Mouse (Mus musculus): ENCODE data around the gene Marcksl1.

DNA sequence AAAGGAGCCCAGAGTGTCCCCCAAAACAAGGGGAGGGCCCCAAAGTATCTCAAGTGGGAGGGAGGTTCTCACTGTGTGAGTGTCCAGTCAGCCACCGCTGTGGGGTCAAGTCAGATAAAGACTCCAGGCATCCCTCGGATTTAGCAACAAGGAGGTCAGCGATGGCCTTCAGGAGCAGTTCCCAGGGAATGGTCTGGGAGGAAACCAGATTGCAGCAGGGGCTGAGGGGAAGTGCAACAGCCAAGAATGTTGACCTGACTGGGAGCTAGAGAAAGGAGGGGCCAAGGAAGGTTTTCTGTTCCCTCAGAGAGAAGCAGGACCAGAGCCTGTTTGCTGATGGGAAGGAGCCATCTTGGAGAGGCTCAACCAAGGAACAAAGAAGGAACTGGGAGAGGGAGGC lies 14.4 kb upstream of the Marcksl1 start:
- no peak for TF ChIP-seq EP300 (IDR thresholded peaks at IDR 0.05; ENCODE audit: low read depth)
- TF ChIP-seq CTCF (IDR thresholded peaks at IDR 0.05; ENCODE audit: low read depth) = no peak

All from heart, postnatal 0 days (tissue).